Comparison of ENCODE assay signal across 8 mouse cellular contexts in genomic region chr2:127337531-127337930, GRCm38 (mm10). TPM values are rescaled to one million over a fixed set of nuclear protein-coding genes. Genes with fewer than 3 reads are reported as not detected.
DNase-seq lines count a peak whose midpoint lies in the region; ATAC-seq lines count a peak whose summit lies in the region.

No protein-coding gene starts in this region.

- H3K4me3 ChIP-seq in neural tube, embryonic 12.5 days = no peak overlapping the region
- H3K4me3 ChIP-seq in liver, embryonic 13.5 days (replicated peaks) = peak overlapping the region; percentile 64

- no peaks in the 10 kb centered on the region for H3K9me3 ChIP-seq in neural tube, embryonic 12.5 days
- no peaks in the 10 kb centered on the region for H3K9me3 ChIP-seq in liver, embryonic 13.5 days (replicated peaks)

- ATAC-seq in cerebellum, adult (ENCODE audit: insufficient number of reproducible peaks, low FRiP score, low TSS enrichment) = no peak
- no peak for ATAC-seq in neural tube, embryonic 12.5 days (ENCODE audit: low FRiP score, low read depth)
- peak; percentile 20; the same call in 1 of the 2 replicates for ATAC-seq in liver, embryonic 13.5 days (ENCODE audit: low read depth)

- peaks cover 12% of the 10 kb centered on the region for H3K4me1 ChIP-seq in neural tube, embryonic 12.5 days
- peaks cover 57% of the 10 kb centered on the region for H3K4me1 ChIP-seq in liver, embryonic 13.5 days (replicated peaks)

- no peak overlapping the region for H3K9ac ChIP-seq in neural tube, embryonic 12.5 days
- peak overlapping the region; percentile 70; the same call in 1 of the 2 replicates for H3K9ac ChIP-seq in liver, embryonic 13.5 days

- H3K4me2 ChIP-seq in neural tube, embryonic 12.5 days (replicated peaks) = peak overlapping the region; percentile 90
- H3K4me2 ChIP-seq in liver, embryonic 13.5 days = peak overlapping the region; percentile 81

- no peak overlapping the region for H3K27ac ChIP-seq in neural tube, embryonic 12.5 days
- peak overlapping the region; percentile 2; the same call in 1 of the 2 replicates for H3K27ac ChIP-seq in liver, embryonic 13.5 days

- 76% methylated on average over 11 of the region's 11 CpGs for WGBS in neural tube, embryonic 12.5 days
- WGBS in liver, embryonic 13.5 days (ENCODE audit: insufficient replicate concordance) = 17% methylated on average over 11 of the region's 11 CpGs

- DNase-seq in cerebellum, adult 11 months = peak; percentile 24
- DNase-seq in neural tube, embryonic 10.5 days (ENCODE audit: extremely low spot score, low spot score) = no peak
- DNase-seq in liver, embryonic 13.5 days = no peak
- peak; percentile 77 for DNase-seq in thymus, postnatal 0 days (ENCODE audit: low spot score)
- DNase-seq in adrenal gland, postnatal 36 days = no peak
- no peak for DNase-seq in adrenal gland, adult 2 months

- H3K36me3 ChIP-seq in neural tube, embryonic 12.5 days = no peaks in the 10 kb centered on the region
- H3K36me3 ChIP-seq in liver, embryonic 13.5 days = no peaks in the 10 kb centered on the region

- peaks cover 42% of the 10 kb centered on the region for H3K27me3 ChIP-seq in neural tube, embryonic 12.5 days (replicated peaks)
- H3K27me3 ChIP-seq in liver, embryonic 13.5 days = peaks cover 43% of the 10 kb centered on the region

RNA-seq across cellular contexts. Expression of gene Astl, which starts 0.9 kb away (rescaled TPM):
- polyA plus RNA-seq in neural tube, embryonic 12.5 days (2016; fragmentation: Nextera tagmentation; extraction: Ambion mirVana) = not detected in 2 replicates
- polyA plus RNA-seq in liver, embryonic 13.5 days (2015; fragmentation: Nextera tagmentation; extraction: Ambion mirVana) = not detected in 2 replicates
- polyA plus RNA-seq in thymus, postnatal 0 days (2015; fragmentation: Nextera tagmentation; extraction: Ambion mirVana) = 0.14 and 0.39 TPM in 2 replicates
- not detected for total RNA-seq in adrenal gland, postnatal 36 days (2021)
- total RNA-seq in adrenal gland, adult 2 months (2021) = not detected
- not detected in 2 replicates for polyA plus RNA-seq in adrenal gland, adult 2 months (2012; rRNA removed)

RNA-seq across cellular contexts. Expression of gene Dusp2, which starts 1.6 kb away (rescaled TPM):
- polyA plus RNA-seq in neural tube, embryonic 12.5 days (2016; fragmentation: Nextera tagmentation; extraction: Ambion mirVana) = 9.7 TPM in 2 replicates
- polyA plus RNA-seq in liver, embryonic 13.5 days (2015; fragmentation: Nextera tagmentation; extraction: Ambion mirVana) = 2.7 and 2.8 TPM in 2 replicates
- polyA plus RNA-seq in thymus, postnatal 0 days (2015; fragmentation: Nextera tagmentation; extraction: Ambion mirVana) = 145 and 188 TPM in 2 replicates
- total RNA-seq in adrenal gland, postnatal 36 days (2021) = under 1 TPM; 0.63 to 0.73 TPM
- under 1 TPM; 0.17 to 0.76 TPM for total RNA-seq in adrenal gland, adult 2 months (2021)
- 1.3 and 2.2 TPM in 2 replicates for polyA plus RNA-seq in adrenal gland, adult 2 months (2012; rRNA removed)

RNA-seq across cellular contexts. Expression of gene Adra2b, which starts 25.5 kb away (rescaled TPM):
- polyA plus RNA-seq in neural tube, embryonic 12.5 days (2016; fragmentation: Nextera tagmentation; extraction: Ambion mirVana) = 1.3 TPM in 2 replicates
- 29.4 and 32.4 TPM in 2 replicates for polyA plus RNA-seq in liver, embryonic 13.5 days (2015; fragmentation: Nextera tagmentation; extraction: Ambion mirVana)
- 0.47 and 0.50 TPM in 2 replicates for polyA plus RNA-seq in thymus, postnatal 0 days (2015; fragmentation: Nextera tagmentation; extraction: Ambion mirVana)
- total RNA-seq in adrenal gland, postnatal 36 days (2021) = 1 to 10 TPM; 1.9 to 2.0 TPM
- 1 to 10 TPM; 1.6 to 1.9 TPM for total RNA-seq in adrenal gland, adult 2 months (2021)
- 1.1 and 1.5 TPM in 2 replicates for polyA plus RNA-seq in adrenal gland, adult 2 months (2012; rRNA removed)

Comparison
In these comparisons a context has a peak if more than half of its experiments do, and no peak if none do; other contexts are left out.
1. DNase-seq: peak in cerebellum, adult 11 months (single experiment) and thymus, postnatal 0 days (single experiment); none in neural tube, embryonic 10.5 days (single experiment), liver, embryonic 13.5 days (single experiment), adrenal gland, postnatal 36 days (0 of 2) and adrenal gland, adult 2 months (single experiment).
2. RNA of gene Dusp2, which starts 1.6 kb away (polyA plus RNA-seq): 145 to 188 TPM in thymus, postnatal 0 days; 9.7 TPM in neural tube, embryonic 12.5 days, 2.7 to 2.8 TPM in liver, embryonic 13.5 days and 1.3 to 2.2 TPM in adrenal gland, adult 2 months; every median in the first group is over 10 times any median in the second.
3. RNA of gene Adra2b, which starts 25.5 kb away (polyA plus RNA-seq): 29.4 to 32.4 TPM in liver, embryonic 13.5 days; 1.3 TPM in neural tube, embryonic 12.5 days, 1.1 to 1.5 TPM in adrenal gland, adult 2 months and 0.47 to 0.50 TPM in thymus, postnatal 0 days; every median in the first group is over 10 times any median in the second.